Mouse (Mus musculus): ENCODE measurements around the gene Pygm.

The Pygm gene

GRCm38 (mm10) chr19:6415454-6415853 is 31.3 kb downstream of the Pygm start:
- peak; percentile 5 for DNase-seq

GRCm38 (mm10) chr19:6416124-6416770 is 32.0 kb downstream of the Pygm start:
- DNase-seq = no peak

- peak; percentile 8 for DNase-seq
These were observed 32.9 kb downstream of the Pygm start for GRCm38 (mm10) chr19:6416894-6417761.

GRCm38 (mm10) chr19:6418233-6418879 is 34.2 kb downstream of the Pygm start, which contains the start of gene Nrxn2:
Nrxn2 (plus strand) TSS chr19:6418731.
- DNase-seq = peak; percentile 93

- DNase-seq = peak; percentile 41
These were observed 34.9 kb downstream of the Pygm start for GRCm38 (mm10) chr19:6418984-6419692.

GRCm38 (mm10) chr19:6419805-6420310 is 35.7 kb downstream of the Pygm start:
- no peak for DNase-seq

- DNase-seq = no peak
These were observed 36.4 kb downstream of the Pygm start for GRCm38 (mm10) chr19:6420481-6421210.

- no peak for DNase-seq
These were observed 37.0 kb downstream of the Pygm start for GRCm38 (mm10) chr19:6421211-6421590.

- DNase-seq = no peak
These were observed 37.8 kb downstream of the Pygm start for GRCm38 (mm10) chr19:6422014-6422413.

- DNase-seq = no peak
These were observed 39.0 kb downstream of the Pygm start for GRCm38 (mm10) chr19:6423241-6423640.

- DNase-seq = no peak
These were observed 40.1 kb downstream of the Pygm start for GRCm38 (mm10) chr19:6424137-6424881.

GRCm38 (mm10) chr19:6425595-6425994 is 41.4 kb downstream of the Pygm start:
- DNase-seq = no peak

GRCm38 (mm10) chr19:6426703-6427500 is 42.7 kb downstream of the Pygm start:
- DNase-seq = peak; percentile 58

- peak; percentile 56 for DNase-seq
These were observed 43.6 kb downstream of the Pygm start for GRCm38 (mm10) chr19:6427653-6428434.

GRCm38 (mm10) chr19:6428501-6429200 is 44.5 kb downstream of the Pygm start:
- DNase-seq = peak; percentile 87

- DNase-seq = no peak
These were observed 58.8 kb downstream of the Pygm start for GRCm38 (mm10) chr19:6443016-6443415.

GRCm38 (mm10) chr19:6445761-6446423 is 61.7 kb downstream of the Pygm start:
- DNase-seq = no peak

GRCm38 (mm10) chr19:6446736-6447437 is 62.7 kb downstream of the Pygm start:
- no peak for DNase-seq

All from thymus, postnatal 4 days (tissue).